Comparison of ENCODE assay signal across 8 mouse cellular contexts in the genomic region with DNA sequence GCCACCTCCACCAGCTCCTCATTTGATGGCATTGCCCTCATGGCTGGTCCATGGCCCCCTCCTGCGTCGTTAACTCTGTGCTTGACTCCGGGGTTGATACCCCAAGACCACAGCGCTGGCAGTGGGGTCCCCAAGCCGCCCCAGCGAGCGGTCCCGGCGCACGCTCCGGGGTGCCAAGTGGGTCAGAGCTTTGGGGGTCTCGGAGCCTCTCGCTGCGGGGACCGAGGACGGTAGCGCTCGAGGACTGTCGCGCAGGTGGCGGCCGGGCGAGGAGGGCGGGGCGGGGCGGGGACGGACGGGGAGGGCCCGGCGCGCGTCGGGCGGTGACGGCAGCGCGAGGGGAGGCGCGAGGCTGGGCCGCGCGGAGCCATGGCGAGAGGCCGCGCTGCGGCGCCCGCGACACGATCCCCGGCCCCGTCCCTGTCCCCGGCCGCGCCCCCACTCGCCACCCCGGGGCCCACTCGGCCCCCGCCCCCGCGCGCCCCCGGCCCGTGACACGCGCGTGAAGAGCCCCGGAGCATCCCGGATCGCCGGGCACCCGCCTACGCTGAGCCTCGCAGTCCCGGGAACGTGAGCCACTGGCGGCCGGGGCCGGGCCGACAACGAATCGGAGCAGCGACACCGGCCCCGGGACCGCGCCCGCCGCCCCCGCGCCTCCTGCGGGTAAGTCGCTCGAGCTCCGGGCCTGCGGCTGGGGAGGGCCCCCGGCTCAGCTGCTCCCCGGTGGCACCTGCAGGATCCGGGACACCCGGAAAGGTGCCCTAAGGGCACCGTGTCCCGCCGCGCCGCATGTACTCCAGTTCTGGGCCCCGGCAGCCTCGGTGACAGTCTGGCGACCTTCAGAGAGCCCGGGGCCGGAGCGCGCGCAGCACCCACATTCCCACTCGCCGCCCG. TPM values are rescaled to one million over a fixed set of nuclear protein-coding genes. Genes with fewer than 3 reads are reported as not detected.
DNase-seq lines count a peak whose midpoint lies in the region; ATAC-seq and TF ChIP-seq lines count a peak whose summit lies in the region.

A gene (plus strand): TSS at position 332 of the 894 bp plus-strand sequence.

- peak; percentile 45 for DNase-seq in ovary, postnatal 14 days (ENCODE audit: low spot score)
- DNase-seq in ovary, adult 18-20 months (ENCODE audit: low spot score): no peak
- DNase-seq in cerebellum, postnatal 36 days: peak; percentile 68 to 74
- DNase-seq in gastrocnemius, postnatal 4 days (ENCODE audit: low spot score in 2 of 2): peak; percentile 59 to 74
- peak; percentile 84 for DNase-seq in intestine, embryonic 14.5 days (ENCODE audit: low spot score)
- DNase-seq in limb, embryonic 14.5 days (ENCODE audit: low spot score): peak; percentile 55

- TF ChIP-seq POLR2A in limb, embryonic 14.5 days (IDR thresholded peaks at IDR 0.05; ENCODE audit: borderline replicate concordance, extremely low read depth, insufficient read depth, insufficient read length): no peak

- H3K27ac ChIP-seq in intestine, embryonic 14.5 days (ENCODE audit: low read depth): peak within 1 kb of the TSS; percentile 38; the same call in 1 of the 2 replicates
- H3K27ac ChIP-seq in limb, embryonic 14.5 days (replicated peaks; ENCODE audit: low read depth, low read length): peak within 1 kb of the TSS; percentile 38; the same call in 1 of the 2 replicates
- peak within 1 kb of the TSS; percentile 75 for H3K27ac ChIP-seq in midbrain, embryonic 15.5 days
- H3K27ac ChIP-seq in stomach, embryonic 15.5 days: 0 out of 2 replicates have a peak within 1 kb of the TSS, but pooled peaks have one; percentile 33

- peak within 1 kb of the TSS; percentile 92 for H3K4me2 ChIP-seq in intestine, embryonic 14.5 days (ENCODE audit: low read length)
- H3K4me2 ChIP-seq in limb, embryonic 14.5 days (replicated peaks; ENCODE audit: low read depth, low read length, severe bottlenecking): peak within 1 kb of the TSS; percentile 87
- peak within 1 kb of the TSS; percentile 95 for H3K4me2 ChIP-seq in midbrain, embryonic 15.5 days
- H3K4me2 ChIP-seq in stomach, embryonic 15.5 days: peak within 1 kb of the TSS; percentile 95

- no peaks in the 10 kb centered on the region for H3K36me3 ChIP-seq in intestine, embryonic 14.5 days (ENCODE audit: control insufficient read depth, insufficient read depth, low read length)
- 0 out of 2 replicates have a peak, but pooled peaks cover 4% of the 10 kb centered on the region for H3K36me3 ChIP-seq in limb, embryonic 14.5 days (ENCODE audit: control insufficient read depth, insufficient read depth, low read length)
- H3K36me3 ChIP-seq in midbrain, embryonic 15.5 days (replicated peaks): no peaks in the 10 kb centered on the region
- no peaks in the 10 kb centered on the region for H3K36me3 ChIP-seq in stomach, embryonic 15.5 days

- ATAC-seq in intestine, embryonic 14.5 days (replicated peaks; ENCODE audit: low FRiP score, low TSS enrichment, low read depth): peak; percentile 79
- peak; percentile 81 for ATAC-seq in limb, embryonic 14.5 days (ENCODE audit: low FRiP score, low read depth)
- peak; percentile 89 for ATAC-seq in midbrain, embryonic 15.5 days (replicated peaks)
- ATAC-seq in stomach, embryonic 15.5 days (ENCODE audit: insufficient read depth, low FRiP score, low read depth): peak; percentile 92

- no peaks in the 10 kb centered on the region for H3K9me3 ChIP-seq in intestine, embryonic 14.5 days (ENCODE audit: control insufficient read depth, low read length)
- H3K9me3 ChIP-seq in limb, embryonic 14.5 days (ENCODE audit: control insufficient read depth, low read length): no peaks in the 10 kb centered on the region
- no peaks in the 10 kb centered on the region for H3K9me3 ChIP-seq in midbrain, embryonic 15.5 days
- no peaks in the 10 kb centered on the region for H3K9me3 ChIP-seq in stomach, embryonic 15.5 days

- H3K9ac ChIP-seq in intestine, embryonic 14.5 days (ENCODE audit: low read length): peak within 1 kb of the TSS; percentile 94
- H3K9ac ChIP-seq in limb, embryonic 14.5 days (ENCODE audit: low read depth, low read length, severe bottlenecking): peak within 1 kb of the TSS; percentile 88
- H3K9ac ChIP-seq in midbrain, embryonic 15.5 days: peak within 1 kb of the TSS; percentile 85
- H3K9ac ChIP-seq in stomach, embryonic 15.5 days: peak within 1 kb of the TSS; percentile 88

- WGBS in intestine, embryonic 14.5 days: under 1% methylated on average over 85 of the region's 116 CpGs
- WGBS in limb, embryonic 14.5 days: 4% methylated on average over 65 of the region's 116 CpGs
- WGBS in midbrain, embryonic 15.5 days: under 1% methylated on average over 103 of the region's 116 CpGs
- WGBS in stomach, embryonic 15.5 days: under 1% methylated on average over 102 of the region's 116 CpGs

- peak within 1 kb of the TSS; percentile 84 for H3K4me3 ChIP-seq in intestine, embryonic 14.5 days (ENCODE audit: low read depth, low read length)
- peak within 1 kb of the TSS; percentile 89 for H3K4me3 ChIP-seq in limb, embryonic 14.5 days (replicated peaks; ENCODE audit: low read length)
- peak within 1 kb of the TSS; percentile 88 for H3K4me3 ChIP-seq in midbrain, embryonic 15.5 days
- peak within 1 kb of the TSS; percentile 87 for H3K4me3 ChIP-seq in stomach, embryonic 15.5 days (replicated peaks)

- H3K27me3 ChIP-seq in intestine, embryonic 14.5 days (replicated peaks; ENCODE audit: control insufficient read depth, insufficient read depth, low read length): 0 out of 2 replicates have a peak, but pooled peaks cover 3% of the 10 kb centered on the region
- no peaks in the 10 kb centered on the region for H3K27me3 ChIP-seq in limb, embryonic 14.5 days (ENCODE audit: control insufficient read depth, insufficient read depth, low read length)
- H3K27me3 ChIP-seq in midbrain, embryonic 15.5 days (replicated peaks): no peaks in the 10 kb centered on the region
- 0 out of 2 replicates have a peak, but pooled peaks cover 3% of the 10 kb centered on the region for H3K27me3 ChIP-seq in stomach, embryonic 15.5 days (replicated peaks)

- H3K4me1 ChIP-seq in intestine, embryonic 14.5 days (replicated peaks; ENCODE audit: control insufficient read depth, insufficient read depth, low read length): peaks cover 23% of the 10 kb centered on the region
- H3K4me1 ChIP-seq in limb, embryonic 14.5 days (ENCODE audit: control insufficient read depth, insufficient read depth, low read length): peaks cover 21% of the 10 kb centered on the region
- peaks cover 39% of the 10 kb centered on the region for H3K4me1 ChIP-seq in midbrain, embryonic 15.5 days
- peaks cover 29% of the 10 kb centered on the region for H3K4me1 ChIP-seq in stomach, embryonic 15.5 days

RNA-seq across cellular contexts. Expression of the gene that starts here (rescaled TPM):
- 100 to 1,000 TPM; 193 to 204 TPM for total RNA-seq in gastrocnemius, postnatal 4 days (2021)
- 23.4 and 26.1 TPM in 2 replicates for polyA plus RNA-seq in intestine, embryonic 14.5 days (2014; fragmentation: Nextera tagmentation; extraction: Ambion mirVana)
- polyA plus RNA-seq in limb, embryonic 14.5 days (2012; rRNA removed): 31.2 and 37.5 TPM in 2 replicates
- 20.0 and 20.8 TPM in 2 replicates for polyA plus RNA-seq in limb, embryonic 14.5 days (2014; fragmentation: Nextera tagmentation; extraction: Ambion mirVana)
- 60.7 and 61.2 TPM in 2 replicates for polyA plus RNA-seq in midbrain, embryonic 15.5 days (2015; fragmentation: Nextera tagmentation; extraction: Ambion mirVana)
- polyA plus RNA-seq in stomach, embryonic 15.5 days (2015; fragmentation: Nextera tagmentation; extraction: Ambion mirVana): 20.7 and 21.3 TPM in 2 replicates
